Mouse (Mus musculus) intestine, embryonic 14.5 days (tissue): ENCODE measurements around the gene Trim11. TPM values are rescaled to one million over a fixed set of nuclear protein-coding genes. Genes with fewer than 3 reads are reported as not detected.

Experiments used
- ATAC-seq: fragments of 200-750 bp; cut with Nextera tagmentation; replicated peaks from 2 replicates; pipeline ENCODE4 v1.8.0; 2017; ENCODE audit warnings: low read depth, moderate number of reproducible peaks, moderate TSS enrichment, moderate library complexity; ENCODE audit not compliant: low FRiP score, low TSS enrichment
- DNase-seq: peaks from one replicate; pipeline ENCODE4 v3.0.0-alpha.2; 2018; ENCODE audit warnings: low spot score
- H3K27ac ChIP-seq: fragments of 300-500 bp; sonication (generic); 2 replicates; pipeline ENCODE4 v1.5.1; 2014; ENCODE audit warnings: low read depth, mild to moderate bottlenecking, control low read depth
- H3K27me3 ChIP-seq: fragments of 300-500 bp; sonication (generic); replicated peaks from 2 replicates; pipeline ENCODE4 v1.6.1; 2014; ENCODE audit warnings: low read length, control low read depth; ENCODE audit not compliant: control insufficient read depth, insufficient read depth
- H3K36me3 ChIP-seq: fragments of 300-500 bp; sonication (generic); 2 replicates; pipeline ENCODE4 v1.6.1; 2014; ENCODE audit warnings: low read length, control low read depth; ENCODE audit not compliant: control insufficient read depth, insufficient read depth
- H3K4me1 ChIP-seq: fragments of 300-500 bp; sonication (generic); replicated peaks from 2 replicates; pipeline ENCODE4 v1.6.1; 2014; ENCODE audit warnings: low read length, control low read depth, mixed read lengths; ENCODE audit not compliant: control insufficient read depth, insufficient read depth
- H3K4me2 ChIP-seq: fragments of 300-500 bp; sonication (generic); 2 replicates; pipeline ENCODE4 v1.6.1; 2014; ENCODE audit warnings: low read length
- H3K4me3 ChIP-seq: fragments of 300-500 bp; sonication (generic); 2 replicates; pipeline ENCODE4 v1.5.1; 2014; ENCODE audit warnings: low read depth, low read length, control low read depth, mixed read lengths
- H3K9ac ChIP-seq: fragments of 300-500 bp; sonication (generic); 2 replicates; pipeline ENCODE4 v1.6.1; 2014; ENCODE audit warnings: mild to moderate bottlenecking, low read length
- H3K9me3 ChIP-seq: fragments of 300-500 bp; sonication (generic); 2 replicates; pipeline ENCODE4 v1.6.1; 2016; ENCODE audit warnings: low read length, control low read depth; ENCODE audit not compliant: control insufficient read depth
- WGBS: fragments of 180-500 bp; shearing (Covaris S2); extraction: QIAGEN DNeasy Blood & Tissue Kit; methylation state at CpG from one replicate; pipeline ENCODE4 v1.1.7; 2014; 5-methylcytosine and 5-hydroxymethylcytosine counted together
- polyA plus RNA-seq: library from polyadenylated mRNA; unstranded; fragments of >200 nt; fragmentation: Nextera tagmentation; extraction: Ambion mirVana; gene quantifications from 2 replicates; pipeline ENCODE4 v1.2.1, GENCODE M21; 2014

Gene Trim11
- polyA plus RNA-seq, 1 experiment from 2014 or later: 16.5 TPM

- no peak for DNase-seq
- Histone ChIP-seq H3K27me3 (no peaks in the 10 kb centered on the region), H3K4me1 (no peaks in the 10 kb centered on the region; the same call in 1 of the 2 replicates), H3K27ac (no peak overlapping the region), H3K4me3 (no peak overlapping the region), H3K4me2 (no peak overlapping the region), H3K9ac (no peak overlapping the region), H3K36me3 (peaks cover 19% of the 10 kb centered on the region), H3K9me3 (no peaks in the 10 kb centered on the region)
- no peak for ATAC-seq
- WGBS: 87% methylated on average over 21 of the region's 21 CpGs
Measured at GRCm38 (mm10) chr11:58970831-58971530, 6.9 kb upstream of the Trim11 start.

DNA sequence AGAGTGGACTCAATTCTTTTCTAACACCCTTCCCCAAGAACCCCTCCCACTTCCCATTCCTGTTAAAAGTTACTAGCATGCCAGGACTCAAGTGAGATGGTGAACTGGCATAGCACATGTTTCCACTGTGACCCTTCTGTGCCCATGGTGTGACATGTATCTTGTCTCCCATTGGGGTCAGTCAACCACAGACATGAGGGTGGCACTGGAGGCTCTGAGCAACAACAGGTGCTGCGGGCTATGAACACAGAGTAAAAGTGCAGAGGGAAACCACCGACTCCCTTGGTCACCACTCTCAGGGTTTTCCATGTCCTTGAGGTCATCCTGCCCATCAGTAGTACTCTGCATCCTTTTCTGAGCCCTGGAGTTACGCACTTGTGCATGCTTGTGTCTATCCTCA, 6.1 kb upstream of the Trim11 start:
- no peak overlapping the region for H3K27ac ChIP-seq

DNA sequence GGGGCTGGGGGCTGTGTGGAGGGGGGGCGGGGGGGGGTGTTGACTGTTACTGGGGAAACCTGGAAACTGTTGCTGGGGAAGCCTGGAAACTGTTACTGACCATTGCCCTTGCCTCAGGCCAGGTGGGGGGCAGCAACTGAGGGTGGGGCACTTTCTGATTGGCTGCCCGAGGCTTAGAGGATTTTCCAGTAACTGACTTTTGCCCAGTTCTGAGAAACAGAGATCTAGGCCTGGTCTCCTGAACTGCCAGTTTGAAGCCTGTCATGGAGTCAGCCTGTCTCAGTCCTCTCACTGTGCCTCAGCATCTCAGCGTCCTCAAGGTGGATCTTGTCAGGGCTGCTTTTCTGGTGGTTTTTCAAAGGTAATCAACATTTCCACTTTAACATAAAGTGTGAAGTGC, 3.5 kb upstream of the Trim11 start:
- peaks cover 19% of the 10 kb centered on the region for H3K36me3 ChIP-seq
- no peaks in the 10 kb centered on the region for H3K27me3 ChIP-seq
- no peak for ATAC-seq
- no peak for DNase-seq
- WGBS: 91% methylated on average over 3 of the region's 3 CpGs
- H3K9me3 ChIP-seq: no peaks in the 10 kb centered on the region
- peaks cover 12% of the 10 kb centered on the region for H3K4me1 ChIP-seq
- H3K4me2 ChIP-seq: no peak overlapping the region
- H3K27ac ChIP-seq: no peak overlapping the region
- H3K9ac ChIP-seq: no peak overlapping the region
- H3K4me3 ChIP-seq: no peak overlapping the region

More for the DNA sequence above, 6.1 kb upstream of the Trim11 start:
- no peak overlapping the region for H3K9ac ChIP-seq
- WGBS: 92% methylated on average over 3 of the region's 3 CpGs
- H3K4me1 ChIP-seq: peaks cover under 1% of the 10 kb centered on the region; the same call in 1 of the 2 replicates
- DNase-seq (no peak), ATAC-seq (no peak)
- H3K27me3 ChIP-seq: no peaks in the 10 kb centered on the region
- H3K4me3 ChIP-seq: no peak overlapping the region
- no peaks in the 10 kb centered on the region for H3K9me3 ChIP-seq
- H3K4me2 ChIP-seq: no peak overlapping the region
- peaks cover 19% of the 10 kb centered on the region for H3K36me3 ChIP-seq

- peak overlapping the region; percentile 98 for H3K4me2 ChIP-seq
- no peak for DNase-seq
- H3K9me3 ChIP-seq: no peaks in the 10 kb centered on the region
- H3K4me3 ChIP-seq: peak overlapping the region; percentile 95
- peaks cover 24% of the 10 kb centered on the region for H3K4me1 ChIP-seq
- peak overlapping the region; percentile 80 for H3K9ac ChIP-seq
- no peaks in the 10 kb centered on the region for H3K27me3 ChIP-seq
- H3K27ac ChIP-seq: peak overlapping the region; percentile 72
- under 1% methylated on average over 29 of the region's 29 CpGs for WGBS
- ATAC-seq: no peak; the same call in 1 of the 2 replicates
- H3K36me3 ChIP-seq: peaks cover 14% of the 10 kb centered on the region; the same call in 1 of the 2 replicates
Measured at GRCm38 (mm10) chr11:58977150-58977549, 743 bp upstream of the Trim11 start.

- Histone ChIP-seq H3K27me3 (no peaks in the 10 kb centered on the region), H3K36me3 (peaks cover 14% of the 10 kb centered on the region), H3K4me3 (peak overlapping the region; percentile 95), H3K9ac (peak overlapping the region; percentile 80), H3K27ac (peak overlapping the region; percentile 72), H3K4me1 (peaks cover 24% of the 10 kb centered on the region), H3K4me2 (peak overlapping the region; percentile 98), H3K9me3 (no peaks in the 10 kb centered on the region)
- no peak; the same call in 1 of the 2 replicates for ATAC-seq
- DNase-seq: no peak
- under 1% methylated on average over 21 of the region's 21 CpGs for WGBS
Measured at GRCm38 (mm10) chr11:58977607-58978026, 276 bp upstream of the Trim11 start.

GRCm38 (mm10) chr11:58978706-58979030, 775 bp downstream of the Trim11 start:
- WGBS: 4% methylated on average over 5 of the region's 5 CpGs
- no peak for DNase-seq
- Histone ChIP-seq H3K27ac (peak overlapping the region; percentile 72; the same call in 1 of the 2 replicates), H3K4me1 (peaks cover 24% of the 10 kb centered on the region), H3K27me3 (no peaks in the 10 kb centered on the region), H3K4me3 (peak overlapping the region; percentile 95), H3K36me3 (peaks cover 19% of the 10 kb centered on the region), H3K9ac (peak overlapping the region; percentile 80), H3K9me3 (no peaks in the 10 kb centered on the region), H3K4me2 (peak overlapping the region; percentile 98)
- no peak for ATAC-seq

GRCm38 (mm10) chr11:58979183-58979582, 1.3 kb downstream of the Trim11 start:
- Histone ChIP-seq H3K4me3 (peak overlapping the region; percentile 95), H3K27ac (no peak overlapping the region), H3K4me2 (peak overlapping the region; percentile 98), H3K36me3 (peaks cover 24% of the 10 kb centered on the region), H3K9ac (peak overlapping the region; percentile 80), H3K9me3 (no peaks in the 10 kb centered on the region), H3K4me1 (peaks cover 24% of the 10 kb centered on the region), H3K27me3 (no peaks in the 10 kb centered on the region)
- 80% methylated on average over 3 of the region's 3 CpGs for WGBS
- ATAC-seq: no peak
- no peak for DNase-seq

GRCm38 (mm10) chr11:58979661-58980060, 1.8 kb downstream of the Trim11 start:
- H3K36me3 ChIP-seq: peaks cover 29% of the 10 kb centered on the region
- no peak for DNase-seq
- peak overlapping the region; percentile 95 for H3K4me3 ChIP-seq
- no peaks in the 10 kb centered on the region for H3K9me3 ChIP-seq
- no peak for ATAC-seq
- 72% methylated on average over 7 of the region's 7 CpGs for WGBS
- no peaks in the 10 kb centered on the region for H3K27me3 ChIP-seq
- peaks cover 24% of the 10 kb centered on the region for H3K4me1 ChIP-seq
- peak overlapping the region; percentile 98 for H3K4me2 ChIP-seq
- H3K9ac ChIP-seq: peak overlapping the region; percentile 80
- H3K27ac ChIP-seq: no peak overlapping the region
